Mouse (Mus musculus) spleen, adult 2 months (tissue): ENCODE data around the gene Klrb1f.
"Not testable (repeated sequence)": the region's sequence is repeated elsewhere in the genome, so short reads cannot be mapped to it uniquely, and the experiment has no call there.

Experiments used
- CTCF ChIP-seq: fragments of 200-500 bp; IDR thresholded peaks from 2 replicates; pipeline ENCODE4 v1.5.1; 2011; ENCODE audit warnings: mild to moderate bottlenecking, inconsistent platforms; ENCODE audit not compliant: insufficient read depth, insufficient read length, insufficient replicate concordance; ENCODE audit errors: extremely low read depth
- POLR2A ChIP-seq: fragments of 200-500 bp; IDR thresholded peaks from 2 replicates; pipeline ENCODE4 v1.6.1; 2011; ENCODE audit warnings: low read depth, low read length, inconsistent platforms

DNA sequence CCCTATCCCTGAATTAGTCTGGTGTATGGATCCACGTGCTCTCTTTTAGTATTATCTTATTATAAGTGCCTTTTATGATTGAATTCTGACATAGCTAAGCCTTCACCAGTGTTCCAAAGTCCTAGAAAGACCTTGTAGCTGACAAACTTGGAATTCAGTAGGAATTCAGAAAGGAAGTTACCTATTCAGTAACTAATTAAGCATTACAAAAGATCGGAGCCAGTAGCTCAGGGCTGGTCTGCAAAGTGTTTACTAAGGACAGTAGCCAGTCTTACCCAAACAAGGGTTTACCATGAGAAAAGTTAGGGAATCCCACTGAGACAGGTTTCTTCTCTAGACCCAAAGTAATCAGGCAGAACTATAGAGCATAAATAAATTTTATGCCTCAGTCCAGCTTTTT is 40.3 kb downstream of the Klrb1f start:
- not testable (repeated sequence) for TF ChIP-seq POLR2A, CTCF
